Mouse (Mus musculus) CD4-positive, CD25-positive, alpha-beta regulatory T cell, adult 9 weeks (primary cell): ENCODE results near the gene Mbd3l1. TPM values are rescaled to one million over a fixed set of nuclear protein-coding genes. Genes with fewer than 3 reads are reported as not detected.

ENCODE experiments used
- polyA plus RNA-seq: library from polyadenylated mRNA; unstranded; fragments of 100-300 nt; shearing (Covaris generic); gene quantifications from one replicate; pipeline ENCODE4 v1.2.1, GENCODE M21; 2017

The Mbd3l1 gene
- polyA plus RNA-seq = not detected

GRCm38 (mm10) chr9:18478168-18478567, at the start of gene Mbd3l1, which contains the start of gene Zfp558:
TSS of gene Mbd3l1 (plus strand) at chr9:18478359.
TSS of gene Zfp558 (minus strand) at chr9:18478268.

GRCm38 (mm10) chr9:18430354-18430753, 47.8 kb upstream of the Mbd3l1 start, which contains the start of gene Mbd3l2:
TSS of gene Mbd3l2 (plus strand) at chr9:18430654.

Other genes with a start within 250 kb of the Mbd3l1 start
- gene Chordc1, start 186.2 kb upstream of the Mbd3l1 start, polyA plus RNA-seq = 134 TPM
- 0.20 TPM for gene Naalad2, start 75.4 kb upstream of the Mbd3l1 start, polyA plus RNA-seq
- 0.11 TPM for gene Ubtfl1, start 73.9 kb upstream of the Mbd3l1 start, polyA plus RNA-seq
- not detected for gene Mbd3l2, start 47.7 kb upstream of the Mbd3l1 start, polyA plus RNA-seq
- gene Zfp558, start 91 bp upstream of the Mbd3l1 start, polyA plus RNA-seq = 3.7 TPM
- 0.46 TPM for gene Muc16, start 196.2 kb downstream of the Mbd3l1 start, polyA plus RNA-seq